Mouse (Mus musculus): ENCODE data around the gene Gbf1.
"Not testable (repeated sequence)": the region's sequence is repeated elsewhere in the genome, so short reads cannot be mapped to it uniquely, and the experiment has no call there.

Gene Gbf1

GRCm38 (mm10) chr19:46147511-46148371, 4.6 kb upstream of the Gbf1 start, which contains the start of gene Pitx3:
Pitx3 (minus strand) TSS chr19:46148326.
- no peak for DNase-seq (ENCODE audit: low read depth, low spot score)

DNA sequence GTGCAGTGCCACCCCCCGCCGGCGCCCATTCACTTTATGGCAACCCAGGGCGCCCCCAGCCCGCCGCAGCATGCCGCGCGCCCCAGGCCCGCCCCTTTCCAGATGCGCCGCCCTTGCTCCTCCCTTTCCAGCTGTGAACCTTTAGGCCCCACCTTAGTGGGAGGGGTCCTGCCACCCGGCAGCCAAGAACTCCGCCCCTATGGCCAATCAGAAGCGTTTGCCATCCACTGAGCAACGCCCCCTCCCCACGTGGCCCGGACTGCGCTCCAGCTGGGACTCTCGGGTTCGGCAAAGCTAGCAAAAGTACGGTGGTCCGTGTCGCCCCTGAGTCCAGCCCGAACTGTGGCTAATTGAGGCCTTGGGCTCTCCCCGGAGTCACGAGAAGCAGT, 3.9 kb upstream of the Gbf1 start:
- peak; percentile 33 for DNase-seq (ENCODE audit: low read depth, low spot score)

DNA sequence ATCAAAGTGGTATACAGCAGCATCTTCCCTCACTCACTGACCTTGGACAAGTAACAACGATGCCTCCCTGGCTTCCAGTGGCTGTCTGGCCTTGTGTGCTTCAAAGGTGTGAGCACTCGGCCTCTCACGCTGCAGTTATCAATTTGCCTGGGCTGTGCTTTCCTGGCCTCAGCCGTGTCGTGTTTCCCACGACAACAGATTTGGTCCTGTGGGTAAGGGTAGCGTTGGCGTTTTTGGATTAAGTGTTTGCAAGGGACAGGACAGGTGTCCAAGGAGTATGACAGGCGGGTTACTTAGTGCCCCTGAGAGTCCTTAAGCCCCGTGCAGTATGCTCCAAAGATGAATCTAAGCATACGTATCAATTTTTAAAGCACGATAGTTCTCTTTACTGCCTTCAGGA, 3.2 kb upstream of the Gbf1 start:
- no peak for DNase-seq (ENCODE audit: low read depth, low spot score)

DNA sequence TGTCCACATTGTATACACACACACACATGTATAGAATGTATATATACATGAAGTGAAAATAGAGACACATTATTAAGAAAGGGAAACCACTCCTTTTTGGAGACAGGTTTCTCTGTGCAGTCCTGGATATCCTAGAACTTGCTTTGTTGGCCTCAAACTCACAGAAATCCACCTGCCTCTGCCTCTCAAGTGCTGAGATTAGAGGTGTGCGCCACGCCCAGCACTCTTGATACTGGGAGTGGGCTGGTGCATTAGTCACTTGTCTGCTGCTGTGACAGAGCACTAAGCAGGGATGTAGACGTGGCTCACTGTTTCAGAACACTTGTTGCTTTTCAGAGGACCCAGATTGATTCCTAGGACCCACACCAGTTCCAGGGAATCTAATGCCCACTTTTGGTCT, 13.6 kb downstream of the Gbf1 start:
- DNase-seq (ENCODE audit: low read depth, low spot score), result no peak

DNA sequence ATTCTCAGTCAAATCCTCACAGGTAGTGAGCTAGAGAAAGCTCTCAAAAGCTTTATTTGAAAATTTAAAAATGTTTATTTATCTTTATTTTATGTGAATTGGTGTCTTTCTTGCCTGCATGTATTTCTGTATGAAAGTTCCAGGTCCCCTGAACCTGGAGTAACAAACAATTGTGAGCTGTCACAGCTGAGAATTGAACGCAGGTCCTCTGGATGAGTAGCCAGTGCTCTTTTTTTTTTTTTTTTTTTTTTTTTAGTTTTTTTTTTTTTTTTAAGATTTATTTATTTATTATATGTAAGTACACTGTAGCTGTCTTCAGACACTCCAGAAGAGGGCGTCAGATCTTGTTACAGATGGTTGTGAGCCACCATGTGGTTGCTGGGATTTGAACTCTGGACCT, 14.9 kb downstream of the Gbf1 start:
- not testable (repeated sequence) for DNase-seq (ENCODE audit: low read depth, low spot score)

DNA sequence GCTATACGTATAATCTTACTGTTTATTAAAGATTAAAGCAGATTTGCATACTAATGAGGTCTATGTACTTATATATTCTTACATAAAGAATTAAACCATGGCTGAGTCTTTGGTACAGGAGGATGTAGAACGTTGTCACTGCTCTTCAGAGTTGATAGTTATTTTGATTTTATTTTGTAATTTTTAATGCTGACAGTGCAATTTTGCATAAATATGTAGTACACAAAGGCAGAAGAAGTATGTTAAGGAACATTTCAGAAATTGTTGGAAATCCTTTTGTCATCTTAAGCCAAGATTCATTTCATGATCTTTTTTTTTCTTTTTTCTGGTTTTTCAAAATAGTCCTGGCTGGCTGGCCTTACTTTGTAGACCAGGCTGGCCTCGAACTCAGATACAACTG, 17.1 kb downstream of the Gbf1 start:
- no peak for DNase-seq (ENCODE audit: low read depth, low spot score)

- no peak for DNase-seq (ENCODE audit: low read depth, low spot score)
These were observed 17.6 kb downstream of the Gbf1 start for GRCm38 (mm10) chr19:46169913-46170312.

GRCm38 (mm10) chr19:46172541-46172940, 20.2 kb downstream of the Gbf1 start:
- no peak for DNase-seq (ENCODE audit: low read depth, low spot score)

GRCm38 (mm10) chr19:46175173-46175572, 22.9 kb downstream of the Gbf1 start:
- DNase-seq (ENCODE audit: low read depth, low spot score), result no peak

- no peak for DNase-seq (ENCODE audit: low read depth, low spot score)
These were observed 24.7 kb downstream of the Gbf1 start for GRCm38 (mm10) chr19:46177046-46177445.

- no peak for DNase-seq (ENCODE audit: low read depth, low spot score)
These were observed 28.0 kb downstream of the Gbf1 start for GRCm38 (mm10) chr19:46180274-46180673.

GRCm38 (mm10) chr19:46182241-46182640, 29.9 kb downstream of the Gbf1 start:
- no peak for DNase-seq (ENCODE audit: low read depth, low spot score)

DNA sequence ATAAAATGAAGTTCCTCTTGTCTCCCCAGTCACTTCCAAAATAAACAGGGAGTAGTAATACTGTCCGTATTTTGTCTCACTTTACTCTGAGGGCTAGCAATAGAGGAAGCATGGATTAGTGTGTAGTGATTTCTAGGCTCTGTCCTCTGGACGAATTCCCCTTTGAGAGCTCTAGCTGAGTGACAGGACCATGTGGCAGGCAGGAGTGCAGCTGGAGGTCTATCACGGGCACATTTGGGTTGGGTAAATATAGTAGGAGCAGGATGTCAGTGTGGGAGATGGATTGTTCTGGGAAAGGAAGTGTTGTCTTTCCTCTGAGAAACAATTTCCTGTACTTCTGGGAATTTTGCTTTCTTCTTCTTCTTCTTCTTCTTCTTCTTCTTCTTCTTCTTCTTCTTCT, 34.3 kb downstream of the Gbf1 start:
- DNase-seq (ENCODE audit: low read depth, low spot score), result no peak

- DNase-seq (ENCODE audit: low read depth, low spot score), result no peak
These were observed 34.9 kb downstream of the Gbf1 start for GRCm38 (mm10) chr19:46187203-46187602.

DNA sequence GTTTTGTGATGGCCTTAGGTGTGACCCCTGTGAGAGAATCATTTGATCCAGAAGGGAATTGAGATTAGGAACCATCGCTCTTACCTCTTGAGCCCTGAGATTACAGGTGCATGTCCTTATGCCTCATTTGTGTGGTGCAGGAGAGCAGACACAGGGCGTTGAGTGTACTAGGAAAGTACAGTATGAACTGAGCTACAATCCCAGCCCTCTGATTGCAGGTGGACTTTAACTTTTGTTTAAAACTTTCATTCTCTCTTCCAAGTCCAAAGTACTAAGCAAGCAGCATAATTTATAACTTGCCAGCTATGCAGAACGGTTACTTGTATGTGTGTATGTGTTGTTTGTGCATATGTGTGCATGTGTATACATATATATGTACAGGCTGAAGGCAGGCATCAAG, 46.0 kb downstream of the Gbf1 start:
- DNase-seq (ENCODE audit: low read depth, low spot score), result no peak

DNA sequence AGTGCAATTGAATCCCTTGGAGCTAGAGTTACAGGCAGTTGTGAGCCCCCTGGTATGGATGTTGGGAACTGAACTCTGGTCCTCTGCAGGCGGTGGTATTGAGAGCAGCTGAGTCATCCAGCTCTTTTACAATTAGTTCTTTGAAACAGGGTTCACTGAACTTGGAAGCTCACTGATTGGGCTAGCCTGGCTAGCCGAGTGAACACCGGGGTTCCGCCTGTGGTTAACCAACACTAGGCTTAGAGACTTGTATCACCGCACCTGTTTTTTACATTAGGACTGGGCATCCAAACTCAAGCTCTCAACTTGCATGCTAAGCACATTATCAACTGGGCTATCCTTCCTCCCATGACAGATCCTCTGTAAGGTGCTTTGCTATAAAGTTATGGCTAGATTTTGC, 46.6 kb downstream of the Gbf1 start:
- no peak for DNase-seq (ENCODE audit: low read depth, low spot score)

GRCm38 (mm10) chr19:46204166-46204565, 51.9 kb downstream of the Gbf1 start:
- no peak for DNase-seq (ENCODE audit: low read depth, low spot score)

- DNase-seq (ENCODE audit: low read depth, low spot score), result no peak
These were observed 53.4 kb downstream of the Gbf1 start for GRCm38 (mm10) chr19:46205680-46206079.

- no peak for DNase-seq (ENCODE audit: low read depth, low spot score)
These were observed 58.6 kb downstream of the Gbf1 start for GRCm38 (mm10) chr19:46210951-46211350.

- no peak for DNase-seq (ENCODE audit: low read depth, low spot score)
These were observed 62.2 kb downstream of the Gbf1 start for GRCm38 (mm10) chr19:46214541-46214940.

DNA sequence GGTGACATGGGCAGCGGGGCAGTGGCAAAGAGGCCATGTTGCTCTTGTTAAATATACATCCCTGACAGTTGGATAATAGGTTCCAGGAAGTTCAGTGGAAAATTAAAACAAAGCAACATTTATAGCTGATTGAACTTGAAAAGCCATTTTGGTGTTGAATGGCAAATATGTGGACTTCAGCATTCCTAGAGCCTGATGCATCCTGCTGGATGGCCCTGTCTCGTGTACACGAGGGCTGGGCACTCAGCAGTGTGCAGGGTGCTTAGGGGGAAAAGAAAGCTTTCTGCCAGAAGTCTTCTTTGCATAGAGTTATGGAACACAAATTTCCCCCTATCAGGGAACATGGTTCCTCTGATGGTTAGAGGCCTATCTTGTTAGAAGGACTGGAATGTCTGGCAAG, 63.1 kb downstream of the Gbf1 start:
- no peak for DNase-seq (ENCODE audit: low read depth, low spot score)

DNA sequence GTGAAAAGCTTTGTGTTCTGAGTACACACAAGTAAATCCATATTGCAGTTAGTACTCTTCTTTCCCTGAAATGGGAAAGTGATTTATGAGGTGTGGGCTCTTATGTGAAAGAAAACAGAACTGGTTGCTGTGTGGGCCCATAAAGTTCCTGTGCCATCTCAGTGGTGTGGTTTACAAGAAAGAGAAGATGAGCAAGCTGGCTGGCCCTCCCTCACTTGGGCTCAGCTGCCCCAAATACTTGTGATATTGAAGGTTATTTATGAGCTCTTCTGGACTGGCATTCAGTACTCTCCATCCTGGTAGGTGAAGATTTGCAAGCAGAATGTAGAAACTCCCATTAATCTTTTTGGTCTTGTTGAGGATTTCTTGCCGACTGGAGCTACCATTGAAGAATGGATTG, 64.4 kb downstream of the Gbf1 start:
- no peak for DNase-seq (ENCODE audit: low read depth, low spot score)

DNA sequence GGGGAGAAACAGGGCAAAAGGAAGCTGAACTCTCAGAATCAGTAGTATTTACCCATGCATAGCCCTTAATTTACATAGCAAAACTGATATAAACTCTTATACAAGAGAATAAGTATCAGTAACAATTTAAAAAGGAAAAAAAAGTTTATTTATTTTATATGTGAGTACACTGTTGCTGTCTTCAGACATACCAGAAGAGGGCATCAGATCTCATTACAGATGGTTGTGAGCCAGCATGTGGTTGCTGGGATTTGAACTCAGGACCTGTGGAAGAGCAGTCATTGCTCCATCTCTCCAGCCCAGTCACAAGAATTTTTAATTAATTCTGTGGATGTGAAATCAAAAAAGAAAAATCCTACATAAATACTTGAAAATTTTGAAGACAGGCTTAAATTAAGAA, 65.0 kb downstream of the Gbf1 start:
- DNase-seq (ENCODE audit: low read depth, low spot score), result not testable (repeated sequence)

- no peak for DNase-seq (ENCODE audit: low read depth, low spot score)
These were observed 67.8 kb downstream of the Gbf1 start for GRCm38 (mm10) chr19:46220116-46220515.

Measured in retina, postnatal 7 days (tissue).